Mouse (Mus musculus) intestine, postnatal 0 days (tissue): ENCODE results near the gene Borcs6. TPM values are rescaled to one million over a fixed set of nuclear protein-coding genes. Genes with fewer than 3 reads are reported as not detected.

Experiments
- ATAC-seq: fragments of 200-750 bp; cut with Nextera tagmentation; 2 replicates; pipeline ENCODE4 v1.8.0; 2017; ENCODE audit warnings: mild to moderate bottlenecking, moderate TSS enrichment, moderate library complexity
- H3K27ac ChIP-seq: fragments of 300-500 bp; sonication (generic); 2 replicates; pipeline ENCODE4 v1.5.1; 2014; ENCODE audit warnings: mild to moderate bottlenecking, low read depth, low read length, moderate library complexity
- H3K27me3 ChIP-seq: fragments of 300-500 bp; sonication (generic); replicated peaks from 2 replicates; pipeline ENCODE4 v1.6.1; 2014; ENCODE audit warnings: low read length, mixed read lengths; ENCODE audit not compliant: control insufficient read depth, insufficient read depth
- H3K36me3 ChIP-seq: fragments of 300-500 bp; sonication (generic); 2 replicates; pipeline ENCODE4 v1.6.1; 2014; ENCODE audit warnings: mild to moderate bottlenecking, moderate library complexity; ENCODE audit not compliant: control insufficient read depth, insufficient read depth
- H3K4me1 ChIP-seq: fragments of 300-500 bp; sonication (generic); replicated peaks from 2 replicates; pipeline ENCODE4 v1.6.1; 2014; ENCODE audit warnings: antibody characterized with exemption, low read length, mixed read lengths; ENCODE audit not compliant: control insufficient read depth, insufficient read depth
- H3K4me2 ChIP-seq: fragments of 300-500 bp; sonication (generic); replicated peaks from 2 replicates; pipeline ENCODE4 v1.6.1; 2014; ENCODE audit warnings: low read depth, mild to moderate bottlenecking, moderate library complexity
- H3K4me3 ChIP-seq: fragments of 300-500 bp; sonication (generic); 2 replicates; pipeline ENCODE4 v1.5.1; 2014; ENCODE audit warnings: low read depth, low read length
- H3K9ac ChIP-seq: fragments of 300-500 bp; sonication (generic); 2 replicates; pipeline ENCODE4 v1.6.1; 2014; ENCODE audit warnings: mild to moderate bottlenecking, low read depth, low read length
- H3K9me3 ChIP-seq: fragments of 300-500 bp; sonication (generic); 2 replicates; pipeline ENCODE4 v1.6.1; 2016; ENCODE audit warnings: mixed run types; ENCODE audit not compliant: control insufficient read depth
- CTCF ChIP-seq: sonication (generic); IDR thresholded peaks from 2 replicates; pipeline ENCODE4 v1.5.1; 2016; ENCODE audit warnings: low read depth, mild to moderate bottlenecking, control low read depth, antibody characterized with exemption, moderate library complexity
- WGBS: fragments of 180-500 bp; shearing (Covaris S2); extraction: QIAGEN DNeasy Blood & Tissue Kit; methylation state at CpG from one replicate; pipeline ENCODE4 v1.1.7; 2014; 5-methylcytosine and 5-hydroxymethylcytosine counted together
- polyA plus RNA-seq: library from polyadenylated mRNA; unstranded; fragments of >200 nt; fragmentation: Nextera tagmentation; extraction: Ambion mirVana; gene quantifications from 2 replicates; pipeline ENCODE4 v1.2.1, GENCODE M21; 2015

The Borcs6 gene
- polyA plus RNA-seq, 1 experiment from 2014 or later, result 13.4 TPM

DNA sequence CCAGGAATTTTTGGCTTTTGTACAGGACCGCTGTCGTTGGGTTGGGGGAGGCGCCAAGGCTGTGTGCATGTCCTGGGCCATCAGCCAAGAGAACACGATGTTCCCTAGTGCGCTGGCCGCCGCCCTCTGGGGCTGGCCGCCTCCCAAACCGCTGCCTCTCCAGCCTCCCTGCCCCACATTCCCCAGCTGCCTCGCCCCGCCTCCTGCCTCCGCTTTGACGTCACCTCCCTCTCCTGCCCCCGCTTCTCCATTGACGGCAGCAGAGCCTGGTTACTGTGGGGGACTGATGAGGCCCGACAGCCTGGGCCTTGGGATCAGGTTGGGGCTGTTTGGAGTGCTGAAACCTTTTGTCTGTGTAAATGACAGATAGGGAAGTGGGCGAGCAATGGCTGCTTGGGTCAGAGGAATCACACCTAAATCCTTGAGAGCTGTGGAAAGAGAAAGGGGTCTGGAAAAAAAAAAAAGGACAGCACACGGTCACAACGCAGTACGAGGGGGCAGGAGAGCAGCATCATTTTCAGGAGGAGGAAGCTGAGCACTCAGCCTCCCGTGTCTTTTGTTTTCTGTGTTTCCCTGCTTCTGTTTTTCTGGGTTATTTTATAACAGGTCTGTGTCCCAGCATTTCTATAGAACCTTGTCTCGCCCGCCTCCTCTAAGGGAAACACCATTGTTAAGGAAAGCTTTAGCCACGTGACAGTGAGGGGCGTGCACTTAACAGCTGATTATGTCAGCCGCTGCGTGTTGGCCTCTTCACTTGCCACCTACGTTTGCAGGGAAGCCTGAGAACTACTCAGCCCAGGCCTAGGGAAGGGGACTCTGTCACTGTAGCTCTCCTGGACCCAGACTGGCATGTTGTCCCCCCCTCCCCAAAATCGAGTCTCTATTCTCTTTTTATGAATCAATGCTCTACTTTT, 37.7 kb downstream of the Borcs6 start:
- TF ChIP-seq CTCF, result no peak
- H3K9me3 ChIP-seq, result no peaks in the 10 kb centered on the region
- ATAC-seq, result peak; percentile 69
- peak overlapping the region; percentile 85 for H3K4me2 ChIP-seq
- H3K27ac ChIP-seq, result peak overlapping the region; percentile 99
- H3K36me3 ChIP-seq, result peaks cover 22% of the 10 kb centered on the region
- H3K4me1 ChIP-seq, result peaks cover 11% of the 10 kb centered on the region; the same call in 1 of the 2 replicates
- peak overlapping the region; percentile 96 for H3K9ac ChIP-seq
- WGBS, result under 1% methylated on average over 29 of the region's 29 CpGs
- H3K4me3 ChIP-seq, result peak overlapping the region; percentile 81
- H3K27me3 ChIP-seq, result no peaks in the 10 kb centered on the region

DNA sequence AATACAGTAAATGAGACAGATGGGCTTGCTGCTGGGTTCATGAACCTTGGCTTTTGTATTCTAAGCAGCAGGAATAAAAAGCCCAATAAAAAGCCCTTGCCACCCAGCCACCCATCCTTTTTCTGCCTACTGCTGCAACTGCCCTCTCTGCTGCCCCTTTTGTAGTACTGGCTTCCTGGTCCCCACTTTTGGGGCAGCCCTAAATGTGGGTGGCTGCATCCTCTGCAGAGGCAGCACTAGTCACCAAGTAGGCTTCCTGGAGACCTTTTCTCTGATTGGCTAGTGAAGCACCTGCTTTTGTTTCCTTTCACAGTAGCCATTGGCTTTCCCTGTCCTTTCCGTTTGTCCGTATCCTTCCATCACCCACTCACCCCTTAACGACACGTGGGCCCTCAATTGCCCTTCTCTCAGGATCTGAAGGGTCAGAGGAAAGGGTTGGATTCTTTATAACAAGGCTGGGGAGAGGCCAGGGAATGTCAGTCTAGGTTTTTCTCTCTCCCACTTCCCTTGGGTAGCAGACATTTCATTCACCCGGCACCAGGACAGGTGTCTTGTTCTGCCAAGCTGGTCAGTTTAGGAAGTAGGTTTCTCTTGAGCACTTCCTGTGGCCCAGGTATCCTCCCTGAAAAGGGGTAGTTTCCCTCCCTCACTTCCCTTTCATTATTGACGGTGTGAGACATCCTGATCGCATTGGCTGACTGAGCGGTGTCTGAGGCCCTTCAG, 38.7 kb downstream of the Borcs6 start:
- no peak for ATAC-seq
- no peak for TF ChIP-seq CTCF
- Histone ChIP-seq H3K4me3 (peak overlapping the region; percentile 56), H3K27me3 (no peaks in the 10 kb centered on the region), H3K4me2 (peak overlapping the region; percentile 85), H3K4me1 (peaks cover 11% of the 10 kb centered on the region; the same call in 1 of the 2 replicates), H3K9ac (peak overlapping the region; percentile 96), H3K36me3 (peaks cover 31% of the 10 kb centered on the region), H3K27ac (peak overlapping the region; percentile 99), H3K9me3 (no peaks in the 10 kb centered on the region)
- 21% methylated on average over 8 of the region's 8 CpGs for WGBS

DNA sequence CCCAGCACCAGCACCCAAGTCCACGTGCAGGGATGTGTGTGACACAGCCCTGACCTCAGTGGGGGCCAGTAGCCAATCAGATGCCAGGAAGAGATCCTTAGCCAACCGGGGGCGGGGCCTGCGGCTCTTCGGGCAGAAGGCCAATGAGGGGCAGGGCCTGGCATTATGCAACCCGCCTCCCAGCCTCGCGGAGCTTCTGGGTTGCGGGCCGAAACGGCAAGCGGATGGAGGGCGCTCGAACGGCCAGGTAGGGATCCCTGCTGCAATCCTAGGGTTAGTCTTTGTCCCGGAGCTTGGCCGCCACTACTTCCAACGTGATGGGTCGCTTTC, 39.2 kb downstream of the Borcs6 start:
- H3K9ac ChIP-seq, result peak overlapping the region; percentile 84
- H3K27me3 ChIP-seq, result no peaks in the 10 kb centered on the region
- peaks cover 11% of the 10 kb centered on the region; the same call in 1 of the 2 replicates for H3K4me1 ChIP-seq
- 1% methylated on average over 19 of the region's 19 CpGs for WGBS
- no peaks in the 10 kb centered on the region for H3K9me3 ChIP-seq
- peaks cover 36% of the 10 kb centered on the region for H3K36me3 ChIP-seq
- peak; percentile 35 for ATAC-seq
- peak overlapping the region; percentile 99 for H3K27ac ChIP-seq
- H3K4me2 ChIP-seq, result peak overlapping the region; percentile 85
- no peak for TF ChIP-seq CTCF
- peak overlapping the region; percentile 56 for H3K4me3 ChIP-seq

DNA sequence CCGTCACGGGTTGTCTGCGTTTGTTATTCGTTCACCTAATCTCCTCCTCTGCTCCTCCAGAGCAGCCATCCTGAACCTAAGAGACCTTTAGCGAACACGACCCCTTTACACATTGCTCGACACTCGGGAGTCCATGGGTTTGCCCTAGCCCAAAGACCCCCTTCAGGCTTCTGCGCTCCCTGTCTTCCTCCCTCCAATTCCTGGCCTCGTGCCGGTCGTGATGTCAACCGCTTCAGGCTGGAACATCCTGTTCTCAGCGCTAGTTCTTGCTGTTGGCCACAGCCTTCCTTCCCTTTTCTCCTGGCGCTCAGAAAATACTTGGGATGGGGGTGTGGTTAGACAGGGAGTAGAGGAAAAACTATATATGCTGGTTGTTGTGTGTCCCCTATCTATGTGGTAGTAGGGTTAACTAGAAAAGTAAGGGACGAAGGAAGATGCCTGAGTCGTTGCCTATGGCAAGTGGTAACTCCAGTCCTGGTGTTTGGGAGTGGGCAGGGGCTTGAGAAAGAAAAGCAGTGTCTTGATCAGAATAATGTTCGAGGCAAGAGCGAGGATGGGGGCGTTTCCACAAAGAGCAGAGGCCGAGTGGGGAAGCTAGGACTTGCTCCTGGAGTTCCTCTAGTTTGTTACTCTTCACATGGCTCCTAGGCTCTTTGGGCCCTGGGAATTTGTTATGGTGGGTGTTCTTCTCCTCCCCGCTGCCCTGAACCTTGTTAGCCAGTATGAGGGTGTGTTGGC, 39.8 kb downstream of the Borcs6 start:
- peaks cover 9% of the 10 kb centered on the region; the same call in 1 of the 2 replicates for H3K4me1 ChIP-seq
- H3K9me3 ChIP-seq, result no peaks in the 10 kb centered on the region
- no peak for ATAC-seq
- H3K4me3 ChIP-seq, result peak overlapping the region; percentile 56
- peak overlapping the region; percentile 99 for H3K27ac ChIP-seq
- H3K36me3 ChIP-seq, result peaks cover 43% of the 10 kb centered on the region
- H3K9ac ChIP-seq, result peak overlapping the region; percentile 84
- 1% methylated on average over 22 of the region's 22 CpGs for WGBS
- no peak for TF ChIP-seq CTCF
- H3K4me2 ChIP-seq, result peak overlapping the region; percentile 85
- no peaks in the 10 kb centered on the region for H3K27me3 ChIP-seq

DNA sequence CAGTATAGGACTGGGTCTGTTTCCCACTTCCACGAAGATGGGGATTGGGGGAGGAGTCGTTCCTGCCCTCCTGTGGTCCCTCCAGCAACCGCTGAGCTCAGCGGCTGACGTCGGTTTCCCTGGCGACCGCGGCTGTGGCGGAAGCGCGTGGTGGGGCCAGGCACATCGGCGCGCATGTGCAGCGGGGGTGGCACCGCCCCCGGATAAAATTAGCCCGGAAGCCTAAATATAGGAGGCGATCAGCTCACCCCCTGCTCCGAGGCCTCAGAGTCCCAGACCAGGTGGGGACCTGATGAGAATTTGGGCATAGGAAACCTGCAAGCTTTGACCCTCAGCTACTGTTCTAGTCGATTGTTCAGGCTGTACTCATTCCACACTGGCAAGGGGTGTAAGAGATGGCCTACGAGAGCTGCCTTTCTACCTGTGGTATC, 40.4 kb downstream of the Borcs6 start:
- no peaks in the 10 kb centered on the region for H3K27me3 ChIP-seq
- peak overlapping the region; percentile 84 for H3K9ac ChIP-seq
- H3K4me1 ChIP-seq, result peaks cover 9% of the 10 kb centered on the region; the same call in 1 of the 2 replicates
- WGBS, result 2% methylated on average over 23 of the region's 23 CpGs
- H3K9me3 ChIP-seq, result no peaks in the 10 kb centered on the region
- H3K4me3 ChIP-seq, result peak overlapping the region; percentile 56
- TF ChIP-seq CTCF, result peak; percentile 37
- ATAC-seq, result no peak
- peaks cover 48% of the 10 kb centered on the region for H3K36me3 ChIP-seq
- peak overlapping the region; percentile 85 for H3K4me2 ChIP-seq
- peak overlapping the region; percentile 99 for H3K27ac ChIP-seq
